Mouse (Mus musculus): ENCODE data around the gene Tmprss6.

DNA sequence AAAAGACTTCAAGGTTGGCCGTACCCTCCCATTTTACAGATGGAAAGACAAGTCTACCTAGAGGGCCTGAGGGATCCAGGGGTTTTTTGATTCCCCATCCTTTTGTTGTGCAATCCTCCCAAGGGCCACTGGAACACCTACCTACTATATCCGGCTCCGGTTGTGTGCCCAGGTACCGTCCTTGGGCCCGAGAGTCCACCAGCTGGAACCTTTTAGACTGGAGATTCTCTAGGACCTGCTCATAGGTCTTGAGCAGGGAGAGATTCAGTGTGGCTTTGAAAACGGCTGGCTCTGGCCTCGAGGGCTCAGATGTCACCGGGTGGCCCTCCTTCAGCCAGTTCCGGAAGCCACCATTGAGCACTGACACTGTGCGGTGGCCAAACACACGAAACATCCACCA, 63.3 kb downstream of the Tmprss6 start:
- TF ChIP-seq GATA1 (IDR thresholded peaks at IDR 0.05; ENCODE audit: borderline replicate concordance, low read length): no peak
- no peak for TF ChIP-seq FLI1 (IDR thresholded peaks at IDR 0.05; ENCODE audit: low read length)
